Mouse (Mus musculus): ENCODE measurements around the gene Grid1.

DNA sequence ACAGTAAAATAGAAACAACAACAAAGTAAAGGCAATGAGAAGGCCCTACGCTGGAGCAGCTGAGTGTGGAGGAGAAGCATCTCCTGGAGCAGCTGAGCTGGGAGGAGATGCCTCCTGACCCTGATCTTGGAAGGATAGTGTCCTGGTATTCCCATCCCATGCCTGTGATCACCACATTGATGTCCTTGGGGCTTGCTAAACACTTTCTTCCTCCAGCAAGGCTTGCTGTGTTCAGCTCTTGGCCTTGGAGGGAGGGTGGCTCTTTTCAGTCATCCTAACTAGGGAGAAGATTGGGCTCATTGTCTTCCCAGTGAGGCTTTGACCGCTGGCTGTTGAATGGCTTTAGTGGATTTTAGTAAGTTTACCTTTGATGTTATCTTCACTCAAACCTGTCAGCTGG lies 210.4 kb downstream of the Grid1 start:
- TF ChIP-seq CTCF (IDR thresholded peaks at IDR 0.05; ENCODE audit: borderline replicate concordance, control insufficient read depth, extremely low read depth, insufficient read depth, low read length, poor library complexity) (no peak), POLR2A (IDR thresholded peaks at IDR 0.05; ENCODE audit: control insufficient read depth, extremely low read depth, insufficient read depth, low read length, poor library complexity) (no peak)
